9 mouse cellular contexts compared by ENCODE assay signal in the genomic region with DNA sequence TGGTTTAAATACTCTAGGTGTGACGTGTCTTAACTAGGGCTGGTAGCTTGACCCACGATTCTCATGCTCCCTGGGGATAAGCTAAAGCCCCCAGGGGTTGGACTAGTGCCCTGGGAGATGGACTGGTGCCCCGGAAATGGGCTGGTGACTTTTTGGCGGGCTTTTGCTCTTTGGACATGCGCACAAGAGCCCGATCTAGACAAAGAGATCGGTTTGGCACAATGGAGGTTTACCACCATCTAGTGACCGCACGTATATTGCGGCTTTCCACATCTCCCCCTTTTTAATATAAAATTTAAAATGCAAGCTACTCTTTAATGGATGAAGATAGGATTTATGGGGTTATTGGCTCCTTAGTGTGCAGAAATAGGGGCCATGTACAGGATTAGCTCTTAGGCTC. TPM values are rescaled to one million over a fixed set of nuclear protein-coding genes. Genes with fewer than 3 reads are reported as not detected.
DNase-seq lines count a peak whose midpoint lies in the region; ATAC-seq and TF ChIP-seq lines count a peak whose summit lies in the region.
"Not testable (repeated sequence)": the region's sequence is repeated elsewhere in the genome, so short reads cannot be mapped to it uniquely, and the experiment has no call there.
"Had no signal": no experiment of that assay in that cellular context is flagged by ENCODE, and none has a peak within 500 bp of the region (broad histone marks: within the 10 kb centered on the region; RNA-seq: fewer than 3 reads in every experiment).

No protein-coding gene starts in this region.

- H3K9me3 ChIP-seq in MEL (replicated peaks; ENCODE audit: insufficient read depth, low read length), result not testable (repeated sequence)

- TF ChIP-seq EP300 in MEL (IDR thresholded peaks at IDR 0.05; ENCODE audit: low read depth in 1 of 2, low read length in 2 of 2), result not testable (repeated sequence)

- H3K79me2 ChIP-seq in MEL (ENCODE audit: control insufficient read depth, insufficient read depth, low read length, poor library complexity), result not testable (repeated sequence)

- H3K4me1 ChIP-seq in MEL (ENCODE audit: control insufficient read depth in 1 of 2, insufficient read depth in 2 of 2, low read length in 2 of 2); kidney, adult 2 months (ENCODE audit: control insufficient read depth, insufficient read depth, low read length); thymus, adult 2 months (replicated peaks; ENCODE audit: control insufficient read depth, insufficient read depth, low read length): not testable (repeated sequence)

- WGBS in kidney, adult 2 months, result 85% methylated on average over 10 of the region's 10 CpGs
- WGBS in thymus, adult 2 months, result 86% methylated on average over 10 of the region's 10 CpGs

- 0 out of 2 replicates have a peak, but pooled peaks have one; percentile 17 for ATAC-seq in megakaryocyte progenitor cell, adult 5-6 weeks (replicated peaks; ENCODE audit: poor library complexity)

- H3K36me3 ChIP-seq in MEL (ENCODE audit: control insufficient read depth in 1 of 2, insufficient read depth in 2 of 2, low read length in 2 of 2); kidney, adult 2 months (ENCODE audit: control insufficient read depth, insufficient read depth, low read length); thymus, adult 2 months (ENCODE audit: control insufficient read depth, insufficient read depth, low read length): not testable (repeated sequence)

- not testable (repeated sequence) for H3K4me3 ChIP-seq in MEL (ENCODE audit: control insufficient read depth in 1 of 2, insufficient read depth in 1 of 2, low read depth in 2 of 2, low read length in 2 of 2); kidney, adult 2 months (ENCODE audit: insufficient read depth, low read depth, low read length); left cerebral cortex, adult 2 months; thymus, adult 2 months (ENCODE audit: control insufficient read depth, insufficient read depth, low read length)

- intact Hi-C loops in left cerebral cortex, adult 2 months (cut with DNase I), result not testable (repeated sequence)

- not testable (repeated sequence) for H3K9ac ChIP-seq in MEL (ENCODE audit: control insufficient read depth, low read depth, low read length, poor library complexity, severe bottlenecking)

- DNase-seq in 3134 (ENCODE audit: extremely low read depth, insufficient read length, low spot score), result peak; percentile 46
- peak; percentile 70 for DNase-seq in MEL (ENCODE audit: low read depth, low spot score)
- peak; percentile 9 for DNase-seq in adrenal gland, postnatal 14 days
- peak; percentile 33 for DNase-seq in heart, adult 11 months
- DNase-seq in kidney, adult 2 months; left cerebral cortex, adult 2 months (ENCODE audit: extremely low spot score in 1 of 2, low spot score in 2 of 2): not testable (repeated sequence)
- DNase-seq in thymus, adult 2 months, result peak; percentile 6

- not testable (repeated sequence) for H3K27ac ChIP-seq in MEL (ENCODE audit: control insufficient read depth, low read depth, low read length); kidney, adult 2 months (ENCODE audit: insufficient read depth, low read depth, low read length); left cerebral cortex, adult 2 months; thymus, adult 2 months (ENCODE audit: control insufficient read depth, insufficient read depth, low read length)

- not testable (repeated sequence) for TF ChIP-seq POLR2A in MEL (IDR thresholded peaks at IDR 0.05; ENCODE audit: control insufficient read depth in 1 of 2, insufficient read depth in 1 of 2, low read depth in 1 of 2, low read length in 2 of 2, poor library complexity in 1 of 2); kidney, adult 2 months (IDR thresholded peaks at IDR 0.05; ENCODE audit: low read depth, low read length); thymus, adult 2 months (IDR thresholded peaks at IDR 0.05; ENCODE audit: control insufficient read depth, extremely low read depth, insufficient read depth, low read length, poor library complexity)

- TF ChIP-seq CTCF in MEL (IDR thresholded peaks at IDR 0.05 in 2 of 3, conservative IDR thresholded peaks at IDR 0.05 in 1 of 3; ENCODE audit: control insufficient read depth in 1 of 3, insufficient read depth in 1 of 3, low read depth in 2 of 3, low read length in 3 of 3, poor library complexity in 1 of 3, severe bottlenecking in 1 of 3), result peak in 1 of 3 experiments; percentile 17; a peak in 1 of 6 replicates
- 0 out of 2 replicates have a peak, but pooled peaks have one; percentile 6 for TF ChIP-seq CTCF in kidney, adult 2 months (conservative IDR thresholded peaks at IDR 0.05; ENCODE audit: insufficient read depth, insufficient read length, low read depth, low read length)
- peak; percentile 15 for TF ChIP-seq CTCF in left cerebral cortex, adult 2 months (IDR thresholded peaks at IDR 0.05)
- TF ChIP-seq CTCF in thymus, adult 2 months (IDR thresholded peaks at IDR 0.05; ENCODE audit: borderline replicate concordance, control insufficient read depth, extremely low read depth, insufficient read depth, low read length, poor library complexity), result not testable (repeated sequence)

- TF ChIP-seq RAD21 in MEL (IDR thresholded peaks at IDR 0.05; ENCODE audit: low read depth, low read length), result peak; percentile 24

- not testable (repeated sequence) for H3K27me3 ChIP-seq in MEL (ENCODE audit: control insufficient read depth in 1 of 2, insufficient read depth in 2 of 2, low read length in 2 of 2); kidney, adult 2 months (replicated peaks; ENCODE audit: control insufficient read depth, insufficient read depth, low read length); thymus, adult 2 months (ENCODE audit: control insufficient read depth, insufficient read depth, low read length)

RNA-seq across cellular contexts. Expression of a gene that starts 19.5 kb away (rescaled TPM):
- 18.0 and 18.8 TPM in 2 replicates for total RNA-seq in MEL (2012; rRNA removed)
- polyA plus RNA-seq in MEL (2012; ENCODE audit: insufficient read depth in 1 of 2, insufficient read length in 2 of 2, low read depth in 1 of 2, low replicate concordance in 2 of 2, missing spikeins in 1 of 2), result 100 to 1,000 TPM in 1 of 2 experiments, 10 to 100 TPM in 1; 13.6 to 364 TPM
- 19.1 and 19.9 TPM in 2 replicates for total RNA-seq in adrenal gland, postnatal 14 days (2021)
- polyA plus RNA-seq in kidney, adult 2 months (2012; rRNA removed), result 3.5 and 4.6 TPM in 2 replicates
- total RNA-seq in left cerebral cortex, adult 2 months (2021), result 10 to 100 TPM; 50.7 to 57.5 TPM
- total RNA-seq in megakaryocyte progenitor cell, adult 5-6 weeks (2015), result 45.4 and 52.6 TPM in 2 replicates
- 82.5 and 102 TPM in 2 replicates for total RNA-seq in megakaryocyte progenitor cell, adult 5-6 weeks (2017)
- 5.0 and 6.4 TPM in 2 replicates for polyA plus RNA-seq in thymus, adult 2 months (2012; rRNA removed)

RNA-seq across cellular contexts. Expression of a gene that starts 56.5 kb away (rescaled TPM):
- total RNA-seq in MEL (2012; rRNA removed), result 2.9 and 3.1 TPM in 2 replicates
- 100 to 1,000 TPM in 1 of 2 experiments, 1 to 10 TPM in 1; 2.2 to 259 TPM for polyA plus RNA-seq in MEL (2012; ENCODE audit: insufficient read depth in 1 of 2, insufficient read length in 2 of 2, low read depth in 1 of 2, low replicate concordance in 2 of 2, missing spikeins in 1 of 2)
- 4.4 and 6.6 TPM in 2 replicates for total RNA-seq in adrenal gland, postnatal 14 days (2021)
- polyA plus RNA-seq in kidney, adult 2 months (2012; rRNA removed), result 0.07 and 0.67 TPM in 2 replicates
- total RNA-seq in left cerebral cortex, adult 2 months (2021), result 10 to 100 TPM in 1 of 2 experiments, 1 to 10 TPM in 1; 9.3 to 10.0 TPM
- total RNA-seq in megakaryocyte progenitor cell, adult 5-6 weeks (2015), result 4.1 and 7.2 TPM in 2 replicates
- 6.0 and 29.3 TPM in 2 replicates for total RNA-seq in megakaryocyte progenitor cell, adult 5-6 weeks (2017)
- polyA plus RNA-seq in thymus, adult 2 months (2012; rRNA removed), result 0.32 and 0.98 TPM in 2 replicates
- polyA plus RNA-seq: adrenal gland, adult 2 months had no signal
